11 mouse cellular contexts compared by ENCODE assay signal in genomic region chr4:95154377-95154776, GRCm38 (mm10).
DNase-seq lines count a peak whose midpoint lies in the region; ATAC-seq and TF ChIP-seq lines count a peak whose summit lies in the region.
"Had no signal": no experiment of that assay in that cellular context is flagged by ENCODE, and none has a peak within 500 bp of the region (broad histone marks: within the 10 kb centered on the region; RNA-seq: fewer than 3 reads in every experiment).

No protein-coding gene starts in this region.

- WGBS in hindbrain, embryonic 10.5 days: 64% methylated on average over 14 of the region's 14 CpGs
- WGBS in hindbrain, embryonic 12.5 days: 58% methylated on average over 14 of the region's 14 CpGs
- 17% methylated on average over 14 of the region's 14 CpGs for WGBS in forebrain, embryonic 16.5 days
- 42% methylated on average over 14 of the region's 14 CpGs for WGBS in midbrain, embryonic 14.5 days

- no peak for DNase-seq in hindbrain, embryonic 10.5 days (ENCODE audit: low spot score)
- DNase-seq in kidney, postnatal 36 days: peak; percentile 27 to 53
- DNase-seq in testis, postnatal 10 days (ENCODE audit: low spot score): no peak
- DNase-seq in midbrain, embryonic 14.5 days: no peak
- DNase-seq: thymus, postnatal 4 days had no signal

- TF ChIP-seq CTCF in ES-Bruce4 (IDR thresholded peaks at IDR 0.05; ENCODE audit: low read depth, low read length): no peak

- H3K4me2 ChIP-seq in hindbrain, embryonic 12.5 days (replicated peaks): no peak overlapping the region
- no peak overlapping the region for H3K4me2 ChIP-seq in forebrain, embryonic 16.5 days (ENCODE audit: low read length)
- H3K4me2 ChIP-seq in midbrain, embryonic 14.5 days (ENCODE audit: low read length): no peak overlapping the region

- no peaks in the 10 kb centered on the region for H3K27me3 ChIP-seq in hindbrain, embryonic 10.5 days (ENCODE audit: insufficient read depth, poor library complexity, severe bottlenecking)
- no peaks in the 10 kb centered on the region for H3K27me3 ChIP-seq in hindbrain, embryonic 12.5 days
- H3K27me3 ChIP-seq in ES-Bruce4 (ENCODE audit: control insufficient read depth, insufficient read depth, low read length, poor library complexity, severe bottlenecking): no peaks in the 10 kb centered on the region
- H3K27me3 ChIP-seq in forebrain, embryonic 16.5 days (replicated peaks; ENCODE audit: control insufficient read depth, insufficient read depth, low read length): no peaks in the 10 kb centered on the region
- no peaks in the 10 kb centered on the region for H3K27me3 ChIP-seq in midbrain, embryonic 14.5 days (ENCODE audit: control insufficient read depth, insufficient read depth, low read length)
- H3K27me3 ChIP-seq: CH12.LX had no signal

- H3K4me3 ChIP-seq in hindbrain, embryonic 10.5 days: no peak overlapping the region
- no peak overlapping the region for H3K4me3 ChIP-seq in hindbrain, embryonic 12.5 days
- no peak overlapping the region for H3K4me3 ChIP-seq in ES-Bruce4 (ENCODE audit: low read depth, low read length)
- no peak overlapping the region for H3K4me3 ChIP-seq in forebrain, embryonic 16.5 days (replicated peaks; ENCODE audit: low read length)
- no peak overlapping the region for H3K4me3 ChIP-seq in midbrain, embryonic 14.5 days (replicated peaks; ENCODE audit: low read depth, low read length)

- H3K36me3 ChIP-seq in hindbrain, embryonic 10.5 days: no peaks in the 10 kb centered on the region
- no peaks in the 10 kb centered on the region for H3K36me3 ChIP-seq in hindbrain, embryonic 12.5 days
- H3K36me3 ChIP-seq in ES-Bruce4 (ENCODE audit: control insufficient read depth, insufficient read depth, low read length, poor library complexity, severe bottlenecking): no peaks in the 10 kb centered on the region
- no peaks in the 10 kb centered on the region for H3K36me3 ChIP-seq in forebrain, embryonic 16.5 days (ENCODE audit: control insufficient read depth, insufficient read depth)
- no peaks in the 10 kb centered on the region for H3K36me3 ChIP-seq in midbrain, embryonic 14.5 days (ENCODE audit: control insufficient read depth, insufficient read depth, low read length)

- peak overlapping the region; percentile 54 for H3K27ac ChIP-seq in hindbrain, embryonic 10.5 days
- no peak overlapping the region for H3K27ac ChIP-seq in hindbrain, embryonic 12.5 days
- H3K27ac ChIP-seq in ES-Bruce4 (ENCODE audit: insufficient read depth, low read length): peak overlapping the region; percentile 56; the same call in 1 of the 2 replicates
- no peak overlapping the region for H3K27ac ChIP-seq in forebrain, embryonic 16.5 days (ENCODE audit: low read length)
- H3K27ac ChIP-seq in midbrain, embryonic 14.5 days (replicated peaks; ENCODE audit: low read depth, low read length): no peak overlapping the region
- H3K27ac ChIP-seq: hindbrain, postnatal 0 days had no signal

- H3K9me3 ChIP-seq in hindbrain, embryonic 10.5 days: no peaks in the 10 kb centered on the region
- H3K9me3 ChIP-seq in hindbrain, embryonic 12.5 days (replicated peaks): no peaks in the 10 kb centered on the region
- no peaks in the 10 kb centered on the region for H3K9me3 ChIP-seq in ES-Bruce4 (replicated peaks; ENCODE audit: control insufficient read depth, insufficient read depth, low read length, poor library complexity, severe bottlenecking)
- no peaks in the 10 kb centered on the region for H3K9me3 ChIP-seq in forebrain, embryonic 16.5 days (ENCODE audit: control insufficient read depth, low read length)
- no peaks in the 10 kb centered on the region for H3K9me3 ChIP-seq in midbrain, embryonic 14.5 days (ENCODE audit: control insufficient read depth, low read length)

- TF ChIP-seq EP300 in ES-Bruce4 (IDR thresholded peaks at IDR 0.05; ENCODE audit: insufficient read depth, low read depth, low read length): no peak

- TF ChIP-seq POLR2A in ES-Bruce4 (IDR thresholded peaks at IDR 0.05; ENCODE audit: insufficient read depth, low read length): no peak

- peaks cover 28% of the 10 kb centered on the region for H3K4me1 ChIP-seq in hindbrain, embryonic 10.5 days (replicated peaks)
- peaks cover 10% of the 10 kb centered on the region for H3K4me1 ChIP-seq in hindbrain, embryonic 12.5 days
- peaks cover 2% of the 10 kb centered on the region for H3K4me1 ChIP-seq in ES-Bruce4 (ENCODE audit: control insufficient read depth, insufficient read depth, low read length)
- H3K4me1 ChIP-seq in forebrain, embryonic 16.5 days (replicated peaks; ENCODE audit: control insufficient read depth, insufficient read depth, low read length): peaks cover 12% of the 10 kb centered on the region
- H3K4me1 ChIP-seq in midbrain, embryonic 14.5 days (ENCODE audit: control insufficient read depth, insufficient read depth, low read length): no peaks in the 10 kb centered on the region; the same call in 1 of the 2 replicates

- ATAC-seq in hindbrain, embryonic 12.5 days (ENCODE audit: low FRiP score): no peak
- peak; percentile 24; the same call in 1 of the 2 replicates for ATAC-seq in forebrain, embryonic 16.5 days
- ATAC-seq in erythroid progenitor cell, adult 5-6 weeks (replicated peaks; ENCODE audit: low FRiP score, poor library complexity, severe bottlenecking): no peak
- no peak for ATAC-seq in midbrain, embryonic 14.5 days (ENCODE audit: low FRiP score, low TSS enrichment)

- no peak overlapping the region for H3K9ac ChIP-seq in hindbrain, embryonic 12.5 days
- H3K9ac ChIP-seq in ES-Bruce4 (ENCODE audit: low read depth, poor library complexity, severe bottlenecking): peak overlapping the region; percentile 49
- H3K9ac ChIP-seq in forebrain, embryonic 16.5 days (replicated peaks; ENCODE audit: low read depth, low read length): no peak overlapping the region
- H3K9ac ChIP-seq in midbrain, embryonic 14.5 days (replicated peaks; ENCODE audit: low read length): no peak overlapping the region

Comparison
In these comparisons a context has a peak if more than half of its experiments do, and no peak if none do; other contexts are left out.
1. H3K27ac ChIP-seq: peak in hindbrain, embryonic 10.5 days (single experiment) and ES-Bruce4 (single experiment); none in hindbrain, embryonic 12.5 days (single experiment), forebrain, embryonic 16.5 days (single experiment) and midbrain, embryonic 14.5 days (single experiment).
2. DNase-seq: peak in kidney, postnatal 36 days (2 of 2); none in hindbrain, embryonic 10.5 days (single experiment), testis, postnatal 10 days (single experiment) and midbrain, embryonic 14.5 days (single experiment).